Mouse (Mus musculus) forebrain, embryonic 16.5 days (tissue): Measurements from ENCODE around the gene Mia. TPM values are rescaled to one million over a fixed set of nuclear protein-coding genes. Genes with fewer than 3 reads are reported as not detected.

ENCODE experiments used
- microRNA counts: library from miRNA; unstranded; fragments of <30 nt; microRNA quantifications from one replicate; lab custom pipeline; 2016
- microRNA-seq: library from miRNA; unstranded; fragments of <30 nt; microRNA quantifications from one replicate; pipeline ENCODE4, GENCODE M21; 2017
- polyA plus RNA-seq: library from polyadenylated mRNA; unstranded; fragments of >200 nt; fragmentation: Nextera tagmentation; extraction: Ambion mirVana; gene quantifications from 2 replicates; pipeline ENCODE4 v1.2.1, GENCODE M21; 2015

Mia gene
- polyA plus RNA-seq, 1 experiment from 2014 or later = 8.3 TPM

MicroRNA genes within 50 kb of the gene (microRNA counts, 519-probe panel; counts per million panel counts)
- microRNA mmu-miR-1191 (lab: Ali Mortazavi, UCI) = 681 counts per million, percentile 2 among the panel's probes with 10 or more counts

Small RNA genes within 50 kb of the gene (microRNA-seq; reads per million reads assigned to microRNA genes)
- gene Mir1191 = 3.1 reads per million, percentile 12 among the genes with 10 or more reads in this experiment
- 1.0 reads per million for gene Mir3101

Other genes with a start within 250 kb of the Mia start
- not detected in 2 replicates for gene Cyp2a22, start 241.8 kb downstream of the Mia start, polyA plus RNA-seq
- not detected in 2 replicates for gene Cyp2a12, start 152.1 kb downstream of the Mia start, polyA plus RNA-seq
- 0.93 TPM in 1 of 2 replicates, not detected in the other for gene Cyp2f2, start 61.2 kb downstream of the Mia start, polyA plus RNA-seq
- 0.33 TPM in 1 of 2 replicates, not detected in the other for gene Cyp2t4, start 27.4 kb downstream of the Mia start, polyA plus RNA-seq
- 93.4 and 100 TPM in 2 replicates for gene Egln2, start 14.4 kb downstream of the Mia start, polyA plus RNA-seq
- 80.8 and 88.3 TPM in 2 replicates for gene Rab4b, start 2.3 kb downstream of the Mia start, polyA plus RNA-seq
- 0.78 TPM in 1 of 2 replicates, not detected in the other for gene Gm21983, start 71 bp downstream of the Mia start, polyA plus RNA-seq
- gene BC024978, start 14.6 kb upstream of the Mia start, polyA plus RNA-seq = 3.6 and 5.1 TPM in 2 replicates
- 227 and 232 TPM in 2 replicates for gene Snrpa, start 15.1 kb upstream of the Mia start, polyA plus RNA-seq
- 6.2 and 6.4 TPM in 2 replicates for gene Itpkc, start 47.5 kb upstream of the Mia start, polyA plus RNA-seq
- 26.3 and 27.2 TPM in 2 replicates for gene Coq8b, start 51.9 kb upstream of the Mia start, polyA plus RNA-seq
- gene Numbl, start 77.3 kb upstream of the Mia start, polyA plus RNA-seq = 42.2 and 43.3 TPM in 2 replicates
- 13.3 and 18.2 TPM in 2 replicates for gene Ltbp4, start 156.5 kb upstream of the Mia start, polyA plus RNA-seq
- 88.1 and 95.5 TPM in 2 replicates for gene Shkbp1, start 174.9 kb upstream of the Mia start, polyA plus RNA-seq
- not detected in 2 replicates for gene Gm20479, start 176.3 kb upstream of the Mia start, polyA plus RNA-seq